In genomic region chr5:105697886-105698285, GRCm38 (mm10) we compare ENCODE assay signal across 19 mouse cellular contexts. TPM values are rescaled to one million over a fixed set of nuclear protein-coding genes. Genes with fewer than 3 reads are reported as not detected.
DNase-seq lines count a peak whose midpoint lies in the region; ATAC-seq and TF ChIP-seq lines count a peak whose summit lies in the region.
"Had no signal": no experiment of that assay in that cellular context is flagged by ENCODE, and none has a peak within 500 bp of the region (broad histone marks: within the 10 kb centered on the region; RNA-seq: fewer than 3 reads in every experiment).

No protein-coding gene starts in this region.

- H3K4me1 ChIP-seq in liver, postnatal 0 days (ENCODE audit: insufficient read depth), result peaks cover 35% of the 10 kb centered on the region
- peaks cover 5% of the 10 kb centered on the region for H3K4me1 ChIP-seq in ES-Bruce4 (ENCODE audit: control insufficient read depth, insufficient read depth, low read length)
- peaks cover 44% of the 10 kb centered on the region for H3K4me1 ChIP-seq in forebrain, embryonic 10.5 days

- 78% methylated on average over 3 of the region's 3 CpGs for WGBS in liver, postnatal 0 days (ENCODE audit: insufficient replicate concordance)
- 92% methylated on average over 3 of the region's 3 CpGs for WGBS in forebrain, embryonic 10.5 days

- no peak overlapping the region for H3K27ac ChIP-seq in liver, postnatal 0 days (ENCODE audit: low read depth)
- H3K27ac ChIP-seq in ES-Bruce4 (ENCODE audit: insufficient read depth, low read length), result peak overlapping the region; percentile 39; the same call in 1 of the 2 replicates
- H3K27ac ChIP-seq in forebrain, embryonic 10.5 days, result no peak overlapping the region
- H3K27ac ChIP-seq: forebrain, embryonic 15.5 days; heart, embryonic 10.5 days; hindbrain, embryonic 13.5 days; hindbrain, postnatal 0 days had no signal

- 0 out of 2 replicates have a peak overlapping the region, but pooled peaks have one; percentile 96 for H3K4me2 ChIP-seq in liver, postnatal 0 days (ENCODE audit: low read depth, low read length)
- H3K4me2 ChIP-seq: forebrain, embryonic 15.5 days had no signal

- ATAC-seq in liver, postnatal 0 days, result no peak
- no peak for ATAC-seq in megakaryocyte-erythroid progenitor cell, adult 5-6 weeks (replicated peaks; ENCODE audit: low FRiP score, low TSS enrichment, poor library complexity, severe bottlenecking)
- ATAC-seq: activated CD4-positive, CD25-positive, alpha-beta regulatory T cell, adult 4 months; forebrain, embryonic 15.5 days; hindbrain, postnatal 0 days; Patski had no signal

- H3K9me3 ChIP-seq in liver, postnatal 0 days (ENCODE audit: low read length), result no peaks in the 10 kb centered on the region
- no peaks in the 10 kb centered on the region for H3K9me3 ChIP-seq in ES-Bruce4 (replicated peaks; ENCODE audit: control insufficient read depth, insufficient read depth, low read length, poor library complexity, severe bottlenecking)
- no peaks in the 10 kb centered on the region for H3K9me3 ChIP-seq in forebrain, embryonic 10.5 days
- H3K9me3 ChIP-seq: embryonic facial prominence, embryonic 15.5 days; forebrain, embryonic 15.5 days; heart, embryonic 10.5 days; hindbrain, embryonic 13.5 days had no signal

- no peak overlapping the region; the same call in 1 of the 2 replicates for H3K9ac ChIP-seq in liver, postnatal 0 days (replicated peaks)
- H3K9ac ChIP-seq in ES-Bruce4 (ENCODE audit: low read depth, poor library complexity, severe bottlenecking), result peak overlapping the region; percentile 16
- H3K9ac ChIP-seq: embryonic facial prominence, embryonic 15.5 days; forebrain, embryonic 15.5 days had no signal

- no peaks in the 10 kb centered on the region for H3K36me3 ChIP-seq in liver, postnatal 0 days (replicated peaks; ENCODE audit: insufficient read depth, low read length)
- H3K36me3 ChIP-seq in ES-Bruce4 (ENCODE audit: control insufficient read depth, insufficient read depth, low read length, poor library complexity, severe bottlenecking), result no peaks in the 10 kb centered on the region
- peaks cover 8% of the 10 kb centered on the region for H3K36me3 ChIP-seq in forebrain, embryonic 10.5 days (replicated peaks)
- H3K36me3 ChIP-seq: embryonic facial prominence, embryonic 15.5 days; forebrain, embryonic 15.5 days; heart, embryonic 10.5 days; hindbrain, embryonic 13.5 days had no signal

- no peaks in the 10 kb centered on the region for H3K27me3 ChIP-seq in liver, postnatal 0 days (ENCODE audit: insufficient read depth, low read length)
- no peaks in the 10 kb centered on the region for H3K27me3 ChIP-seq in ES-Bruce4 (ENCODE audit: control insufficient read depth, insufficient read depth, low read length, poor library complexity, severe bottlenecking)
- peaks cover 12% of the 10 kb centered on the region; the same call in 1 of the 2 replicates for H3K27me3 ChIP-seq in forebrain, embryonic 10.5 days (ENCODE audit: poor library complexity, severe bottlenecking)
- H3K27me3 ChIP-seq: embryonic facial prominence, embryonic 15.5 days; forebrain, embryonic 15.5 days; hindbrain, embryonic 13.5 days; Patski had no signal

- no peak overlapping the region for H3K4me3 ChIP-seq in liver, postnatal 0 days (ENCODE audit: low read depth, low read length)
- no peak overlapping the region for H3K4me3 ChIP-seq in ES-Bruce4 (ENCODE audit: low read depth, low read length)
- no peak overlapping the region for H3K4me3 ChIP-seq in forebrain, embryonic 10.5 days
- H3K4me3 ChIP-seq: erythroblast, embryonic 14.5 days; forebrain, embryonic 15.5 days; heart, embryonic 10.5 days; hindbrain, embryonic 13.5 days had no signal

- no peak for TF ChIP-seq CTCF in liver, postnatal 0 days (IDR thresholded peaks at IDR 0.05; ENCODE audit: low read depth)
- no peak for TF ChIP-seq CTCF in ES-Bruce4 (IDR thresholded peaks at IDR 0.05; ENCODE audit: low read depth, low read length)

- TF ChIP-seq EP300 in liver, postnatal 0 days (IDR thresholded peaks at IDR 0.05; ENCODE audit: low read depth), result no peak
- no peak for TF ChIP-seq EP300 in ES-Bruce4 (IDR thresholded peaks at IDR 0.05; ENCODE audit: insufficient read depth, low read depth, low read length)

- peak; percentile 49 for DNase-seq in adrenal gland, postnatal 14 days
- DNase-seq in adrenal gland, postnatal 10 days, result no peak
- no peak for DNase-seq in liver, postnatal 0 days
- no peak for DNase-seq in liver
- DNase-seq in forebrain, embryonic 10.5 days (ENCODE audit: extremely low spot score, low spot score), result no peak
- DNase-seq: adrenal gland, adult 2 months; cerebellum, adult 11 months; cerebellum, adult 8-10 months; embryo, embryonic 11 days had no signal

- no peak for TF ChIP-seq POLR2A in ES-Bruce4 (IDR thresholded peaks at IDR 0.05; ENCODE audit: insufficient read depth, low read length)

RNA-seq across cellular contexts. Expression of gene Lrrc8d, which starts 1.9 kb away (rescaled TPM):
- total RNA-seq in adrenal gland, postnatal 14 days (2021), result 85.6 and 87.9 TPM in 2 replicates
- total RNA-seq in adrenal gland, postnatal 10 days (2021), result 10 to 100 TPM; 61.3 to 77.2 TPM
- polyA plus RNA-seq in liver, postnatal 0 days (2015; fragmentation: Nextera tagmentation; extraction: Ambion mirVana), result 11.6 TPM in 2 replicates
- 34.6 and 37.0 TPM in 2 replicates for polyA plus RNA-seq in ES-Bruce4 (2011; ENCODE audit: insufficient read depth, insufficient read length, low read depth, missing spikeins)
- 26.5 and 30.9 TPM in 2 replicates for total RNA-seq in megakaryocyte-erythroid progenitor cell, adult 5-6 weeks (2014; fragmentation: Nextera tagmentation)
- total RNA-seq in megakaryocyte-erythroid progenitor cell, adult 5-6 weeks (2017), result 8.1 and 11.3 TPM in 2 replicates
- 19.9 and 20.1 TPM in 2 replicates for polyA plus RNA-seq in forebrain, embryonic 10.5 days (2016; fragmentation: Nextera tagmentation; extraction: Ambion mirVana)
